Mouse (Mus musculus) embryonic fibroblast, embryonic 13.5 days (primary cell): ENCODE data around the gene Elmo1.

ENCODE experiments used
- CTCF ChIP-seq: IDR thresholded peaks from 2 replicates; pipeline ENCODE4 v1.5.1; 2011; ENCODE audit warnings: mild to moderate bottlenecking, control low read depth, low read length, moderate library complexity, borderline replicate concordance; ENCODE audit not compliant: insufficient read depth
- POLR2A ChIP-seq: IDR thresholded peaks from 2 replicates; pipeline ENCODE4 v1.6.1; 2011; ENCODE audit warnings: low read depth, mild to moderate bottlenecking, control low read depth, low read length, moderate library complexity

DNA sequence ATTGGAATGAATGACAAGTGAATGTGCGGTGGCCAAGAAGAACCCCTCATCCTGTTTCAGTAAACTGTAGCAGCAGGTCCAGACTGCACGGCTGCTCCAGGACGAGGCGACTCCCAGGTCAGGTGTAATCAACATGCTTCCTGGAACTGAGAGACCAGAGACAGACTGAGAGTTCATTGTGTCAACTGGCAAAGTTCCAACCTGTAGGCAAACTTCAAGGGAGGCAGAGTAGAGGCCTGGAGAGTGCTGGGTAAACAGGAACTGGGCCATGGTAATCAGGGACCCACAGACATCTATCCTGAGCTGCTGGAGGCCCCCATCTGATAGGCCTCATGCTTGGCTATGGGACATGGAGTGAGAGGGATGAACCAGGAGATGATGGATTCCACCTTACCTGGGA is 57.3 kb downstream of the Elmo1 start:
- TF ChIP-seq POLR2A (no peak), CTCF (no peak)
